Comparison of ENCODE assay signal across 15 mouse cellular contexts in the genomic region with DNA sequence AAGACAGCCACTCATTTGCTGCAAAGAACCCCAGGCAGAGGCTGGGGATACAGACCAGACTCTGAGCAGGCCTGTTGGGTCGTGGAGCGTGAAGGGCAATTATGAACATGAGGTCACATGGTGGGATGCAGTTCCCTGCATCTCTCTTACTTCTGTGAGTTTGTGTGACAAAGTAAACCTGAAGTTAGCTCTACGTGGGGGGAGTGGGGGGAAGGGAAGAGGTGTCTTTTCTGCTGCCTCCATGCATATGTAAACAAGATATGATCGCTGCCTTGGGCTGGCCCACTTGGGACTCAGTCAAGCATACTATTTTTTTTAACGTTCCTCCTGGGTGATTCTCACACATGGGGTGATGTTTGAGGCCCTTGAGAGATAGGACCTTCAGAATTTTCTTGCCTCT. TPM values are rescaled to one million over a fixed set of nuclear protein-coding genes. Genes with fewer than 3 reads are reported as not detected.
"Had no signal": no experiment of that assay in that cellular context is flagged by ENCODE, and none has a peak within 500 bp of the region (broad histone marks: within the 10 kb centered on the region; RNA-seq: fewer than 3 reads in every experiment).

No protein-coding gene starts in this region.

- H3K27ac ChIP-seq: liver, embryonic 15.5 days; midbrain, embryonic 13.5 days; neural tube, embryonic 15.5 days; stomach, postnatal 0 days had no signal

- H3K36me3 ChIP-seq: liver, embryonic 15.5 days; midbrain, embryonic 13.5 days; neural tube, embryonic 15.5 days had no signal

- H3K4me1 ChIP-seq: liver, embryonic 15.5 days; neural tube, embryonic 15.5 days had no signal

- DNase-seq: kidney, adult 11 months; left cerebral cortex, postnatal 4 days; lung, adult 2 months; lung, postnatal 36 days had no signal

- H3K9me3 ChIP-seq: liver, embryonic 15.5 days; midbrain, embryonic 13.5 days; neural tube, embryonic 15.5 days had no signal

- H3K4me3 ChIP-seq: liver, embryonic 15.5 days; midbrain, embryonic 13.5 days; myocyte; neural tube, embryonic 15.5 days had no signal

- H3K27me3 ChIP-seq: liver, embryonic 15.5 days; midbrain, embryonic 13.5 days; neural tube, embryonic 15.5 days had no signal

- H3K4me2 ChIP-seq: liver, embryonic 11.5 days; liver, embryonic 15.5 days; midbrain, embryonic 13.5 days; neural tube, embryonic 15.5 days had no signal

- ATAC-seq: lung, postnatal 0 days; midbrain, embryonic 13.5 days had no signal

- H3K9ac ChIP-seq: liver, embryonic 15.5 days; midbrain, embryonic 13.5 days; neural tube, embryonic 15.5 days had no signal

RNA-seq across cellular contexts. Expression of a gene that starts 14.7 kb away (rescaled TPM):
- polyA plus RNA-seq: intestine, embryonic 14.5 days; large intestine, adult 2 months; liver, embryonic 11.5 days; liver, embryonic 15.5 days; midbrain, embryonic 13.5 days; myocyte; neural tube, embryonic 11.5 days; neural tube, embryonic 15.5 days; small intestine, adult 2 months; stomach, postnatal 0 days had no signal

RNA-seq across cellular contexts. Expression of a gene that starts 50.4 kb away (rescaled TPM):
- polyA plus RNA-seq: small intestine, adult 2 months had no signal
